In the genomic region with DNA sequence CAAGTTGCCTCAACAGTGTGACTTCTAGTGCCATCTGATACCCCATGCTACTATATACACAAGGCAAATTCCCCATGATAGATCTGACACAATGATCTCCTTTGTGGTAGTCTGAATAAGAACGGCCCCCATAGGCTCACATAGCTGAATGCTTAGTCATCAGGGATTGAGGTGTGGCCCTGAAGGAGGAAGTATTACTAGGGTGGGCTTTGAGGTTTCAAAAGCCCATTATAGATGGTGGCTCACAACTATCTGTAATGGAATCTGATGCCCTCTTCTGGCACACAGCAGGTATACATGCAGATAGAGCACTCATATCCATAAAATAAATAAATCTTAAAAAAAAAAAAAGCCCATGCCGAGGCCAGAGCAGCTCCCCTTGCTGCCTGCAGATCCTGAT, we compare ENCODE assay signal across 13 mouse cellular contexts. TPM values are rescaled to one million over a fixed set of nuclear protein-coding genes. Genes with fewer than 3 reads are reported as not detected.
DNase-seq lines count a peak whose midpoint lies in the region; ATAC-seq and TF ChIP-seq lines count a peak whose summit lies in the region.
"Had no signal": no experiment of that assay in that cellular context is flagged by ENCODE, and none has a peak within 500 bp of the region (broad histone marks: within the 10 kb centered on the region; RNA-seq: fewer than 3 reads in every experiment).

No protein-coding gene starts in this region.

- H3K36me3 ChIP-seq in heart, adult 2 months (ENCODE audit: control insufficient read depth, insufficient read depth, low read length), result no peaks in the 10 kb centered on the region
- peaks cover 16% of the 10 kb centered on the region for H3K36me3 ChIP-seq in midbrain, embryonic 11.5 days (ENCODE audit: control insufficient read depth, insufficient read depth, low read length)
- peaks cover 26% of the 10 kb centered on the region for H3K36me3 ChIP-seq in midbrain, embryonic 16.5 days (ENCODE audit: control insufficient read depth, insufficient read depth, low read length)
- H3K36me3 ChIP-seq in splenic B cell, adult 2 months (ENCODE audit: control insufficient read depth, insufficient read depth, low read length, poor library complexity, severe bottlenecking), result peaks cover 6% of the 10 kb centered on the region

- no peak for TF ChIP-seq EP300 in heart, adult 2 months (IDR thresholded peaks at IDR 0.05; ENCODE audit: insufficient read depth, low read depth, low read length)

- H3K4me3 ChIP-seq in heart, adult 2 months, result no peak overlapping the region
- no peak overlapping the region for H3K4me3 ChIP-seq in midbrain, embryonic 11.5 days (ENCODE audit: low read depth, low read length)
- H3K4me3 ChIP-seq in midbrain, embryonic 16.5 days (ENCODE audit: low read depth, low read length), result no peak overlapping the region
- H3K4me3 ChIP-seq: lung, embryonic 15.5 days had no signal

- H3K4me1 ChIP-seq in heart, adult 2 months (ENCODE audit: control insufficient read depth, insufficient read depth, low read length), result no peaks in the 10 kb centered on the region
- H3K4me1 ChIP-seq in midbrain, embryonic 11.5 days (ENCODE audit: control insufficient read depth, insufficient read depth, low read length), result no peaks in the 10 kb centered on the region
- H3K4me1 ChIP-seq in midbrain, embryonic 16.5 days (ENCODE audit: control insufficient read depth, insufficient read depth, low read length), result no peaks in the 10 kb centered on the region

- no peaks in the 10 kb centered on the region for H3K27me3 ChIP-seq in heart, adult 2 months (ENCODE audit: control insufficient read depth, insufficient read depth, low read length)
- H3K27me3 ChIP-seq in midbrain, embryonic 11.5 days (ENCODE audit: control insufficient read depth, insufficient read depth, low read length), result no peaks in the 10 kb centered on the region
- no peaks in the 10 kb centered on the region for H3K27me3 ChIP-seq in midbrain, embryonic 16.5 days (ENCODE audit: control insufficient read depth, insufficient read depth, low read depth, low read length)
- H3K27me3 ChIP-seq in splenic B cell, adult 2 months (ENCODE audit: control insufficient read depth, insufficient read depth, low read length, poor library complexity, severe bottlenecking), result no peaks in the 10 kb centered on the region
- H3K27me3 ChIP-seq: lung, embryonic 15.5 days had no signal

- WGBS in heart, adult 2 months, result 55% methylated on average over 2 of the region's 2 CpGs
- 87% methylated on average over 2 of the region's 2 CpGs for WGBS in midbrain, embryonic 11.5 days
- WGBS in midbrain, embryonic 16.5 days, result 65% methylated on average over 2 of the region's 2 CpGs

- no peaks in the 10 kb centered on the region for H3K79me2 ChIP-seq in heart, adult 2 months (replicated peaks; ENCODE audit: control insufficient read depth, insufficient read depth, low read length)

- no peak for DNase-seq in heart, adult 2 months
- no peak for DNase-seq in heart, postnatal 25 days (ENCODE audit: low spot score)
- DNase-seq in midbrain, embryonic 11.5 days (ENCODE audit: low spot score, missing footprints), result peak; percentile 49
- DNase-seq in R1 (ENCODE audit: low read depth, low spot score), result peak; percentile 76
- peak; percentile 48 for DNase-seq in splenic B cell, adult 2 months (ENCODE audit: low read depth, low spot score)
- no peak for DNase-seq in right cerebral cortex, postnatal 4 days
- DNase-seq: heart, adult 18-20 months; kidney, adult 8-10 months; layer of hippocampus, adult 9-11 months; spleen, adult 18-20 months had no signal

- no peak overlapping the region for H3K9ac ChIP-seq in heart, adult 2 months (ENCODE audit: low read depth, low read length)
- no peak overlapping the region for H3K9ac ChIP-seq in midbrain, embryonic 11.5 days (ENCODE audit: low read length)
- no peak overlapping the region for H3K9ac ChIP-seq in midbrain, embryonic 16.5 days (ENCODE audit: low read depth, low read length)
- H3K9ac ChIP-seq: lung, embryonic 15.5 days had no signal

- no peak for ATAC-seq in midbrain, embryonic 11.5 days (ENCODE audit: low FRiP score)
- ATAC-seq in midbrain, embryonic 16.5 days, result no peak
- ATAC-seq: activated CD4-positive, CD25-positive, alpha-beta regulatory T cell, adult 4 months had no signal

- no peak overlapping the region for H3K4me2 ChIP-seq in midbrain, embryonic 11.5 days
- no peak overlapping the region for H3K4me2 ChIP-seq in midbrain, embryonic 16.5 days (ENCODE audit: low read length)
- H3K4me2 ChIP-seq: lung, embryonic 15.5 days had no signal

- intact Hi-C loops in heart, adult 2 months (cut with DNase I), result loop anchor here (2.0 kb wide), 1 partner anchor 96 kb away; no protein-coding TSS in a partner anchor
- intact Hi-C loops in heart, postnatal 25 days (cut with DNase I), result loop anchor here (2.0 kb wide), 1 partner anchor 96 kb away; no protein-coding TSS in a partner anchor

- peak; percentile 73 for TF ChIP-seq CTCF in heart, adult 2 months (IDR thresholded peaks at IDR 0.05)

- H3K9me3 ChIP-seq in midbrain, embryonic 11.5 days (ENCODE audit: control insufficient read depth, low read length), result no peaks in the 10 kb centered on the region
- no peaks in the 10 kb centered on the region for H3K9me3 ChIP-seq in midbrain, embryonic 16.5 days (replicated peaks; ENCODE audit: control insufficient read depth, low read length, poor library complexity, severe bottlenecking)
- H3K9me3 ChIP-seq: lung, embryonic 15.5 days had no signal

- no peak for TF ChIP-seq POLR2A in heart, adult 2 months (IDR thresholded peaks at IDR 0.05; ENCODE audit: insufficient read depth, low read depth, low read length)

- H3K27ac ChIP-seq in heart, adult 2 months, result no peak overlapping the region
- no peak overlapping the region for H3K27ac ChIP-seq in midbrain, embryonic 11.5 days (ENCODE audit: low read depth, low read length)
- no peak overlapping the region for H3K27ac ChIP-seq in midbrain, embryonic 16.5 days (ENCODE audit: low read length)
- H3K27ac ChIP-seq: lung, embryonic 15.5 days had no signal

RNA-seq across cellular contexts. Expression of a gene that starts 9.6 kb away (rescaled TPM):
- 10 to 100 TPM; 40.1 TPM for total RNA-seq in heart, adult 2 months (2021)
- polyA plus RNA-seq in heart, adult 2 months (2012; rRNA removed), result 34.9 and 37.7 TPM in 2 replicates
- 10 to 100 TPM; 42.5 to 50.9 TPM for total RNA-seq in heart, postnatal 25 days (2021)
- polyA plus RNA-seq in midbrain, embryonic 11.5 days (2014; fragmentation: Nextera tagmentation; extraction: Ambion mirVana), result 4.6 and 5.0 TPM in 2 replicates
- polyA plus RNA-seq in midbrain, embryonic 16.5 days (2015; fragmentation: Nextera tagmentation; extraction: Ambion mirVana), result 9.6 and 10.9 TPM in 2 replicates

Comparison
In these comparisons a context has a peak if more than half of its experiments do, and no peak if none do; other contexts are left out.
1. DNase-seq: peak in midbrain, embryonic 11.5 days (single experiment), R1 (single experiment) and splenic B cell, adult 2 months (single experiment); none in heart, adult 2 months (0 of 2), heart, postnatal 25 days (single experiment) and right cerebral cortex, postnatal 4 days (single experiment).